Mouse (Mus musculus): ENCODE measurements around the gene Arsb. TPM values are rescaled to one million over a fixed set of nuclear protein-coding genes. Genes with fewer than 3 reads are reported as not detected.

The Arsb gene
- polyA plus RNA-seq, 1 experiment: 9.2 TPM

GRCm38 (mm10) chr13:93989208-93989607, 217.8 kb downstream of the Arsb start:
- no peak overlapping the region for H3K4me3 ChIP-seq (ENCODE audit: insufficient read depth, poor library complexity, severe bottlenecking)
- no peaks in the 10 kb centered on the region for H3K36me3 ChIP-seq (ENCODE audit: control insufficient read depth, insufficient read depth)
- no peaks in the 10 kb centered on the region for H3K27me3 ChIP-seq (ENCODE audit: control insufficient read depth, insufficient read depth, insufficient read length)
- H3K79me3 ChIP-seq (ENCODE audit: low read depth): no peaks in the 10 kb centered on the region
- TF ChIP-seq CEBPB (IDR thresholded peaks at IDR 0.05; ENCODE audit: low read depth): no peak
- no peak for TF ChIP-seq MAX (IDR thresholded peaks at IDR 0.05)
- no peak overlapping the region for H3ac ChIP-seq (ENCODE audit: control insufficient read depth, insufficient read length, low read depth)
- H3K79me2 ChIP-seq (ENCODE audit: control insufficient read depth, insufficient read depth): no peaks in the 10 kb centered on the region

DNA sequence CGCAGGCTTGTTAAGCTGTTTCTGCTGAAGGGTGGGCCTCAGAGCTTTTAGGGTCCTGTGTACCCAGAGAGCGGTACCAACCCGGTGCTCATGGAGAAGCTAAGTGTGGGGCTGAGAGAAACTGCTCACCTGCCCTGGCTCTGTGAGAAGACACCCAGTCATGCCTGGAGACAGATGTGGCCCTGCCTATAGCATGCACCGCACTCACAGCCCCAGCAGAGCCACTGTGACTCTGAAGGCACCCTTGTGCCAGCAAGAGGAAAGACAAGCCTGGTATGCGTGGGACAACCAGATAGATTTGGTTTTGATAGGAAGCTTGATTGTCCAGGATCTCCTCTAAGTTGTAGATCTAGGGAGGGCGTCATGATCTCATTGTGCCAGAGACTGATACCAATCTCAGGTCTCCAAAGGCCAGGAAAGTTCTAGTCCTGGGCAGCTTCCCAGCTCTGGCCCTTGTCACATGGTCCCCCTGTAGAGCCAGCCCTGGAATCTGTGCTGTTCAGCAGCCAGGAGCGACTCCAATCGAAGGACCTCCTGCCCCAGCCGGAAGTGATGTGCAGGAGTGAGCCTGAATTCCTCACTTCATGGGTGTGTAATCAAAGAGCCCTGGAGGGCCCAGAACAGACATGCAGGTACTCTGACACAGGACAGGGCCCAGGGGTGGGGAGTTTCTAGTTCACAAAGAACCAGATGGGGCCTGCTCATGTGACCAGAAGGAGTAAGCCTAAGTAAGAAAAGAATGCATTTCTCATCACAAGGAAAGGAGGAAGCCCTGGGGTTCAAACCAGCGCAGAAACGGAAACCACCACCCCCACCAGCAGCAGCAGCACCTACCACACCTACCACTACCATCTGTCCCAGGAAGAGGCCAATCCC, 218.5 kb downstream of the Arsb start:
- no peaks in the 10 kb centered on the region for H3K79me2 ChIP-seq (ENCODE audit: control insufficient read depth, insufficient read depth)
- H3K4me3 ChIP-seq (ENCODE audit: insufficient read depth, poor library complexity, severe bottlenecking): no peak overlapping the region
- TF ChIP-seq MAX (IDR thresholded peaks at IDR 0.05): no peak
- TF ChIP-seq FOSL1 (IDR thresholded peaks at IDR 0.05; ENCODE audit: insufficient read depth, low read length, poor library complexity, severe bottlenecking): no peak
- TF ChIP-seq USF1 (IDR thresholded peaks at IDR 0.05; ENCODE audit: low read depth): no peak
- no peak for TF ChIP-seq CEBPB (IDR thresholded peaks at IDR 0.05; ENCODE audit: low read depth)
- no peak for TF ChIP-seq MYOG (IDR thresholded peaks at IDR 0.05; ENCODE audit: control insufficient read depth, extremely low read depth, insufficient read length)
- no peak for TF ChIP-seq MYOD1 (IDR thresholded peaks at IDR 0.05; ENCODE audit: control insufficient read depth, insufficient read length, low read depth)
- no peak for TF ChIP-seq CTCF (IDR thresholded peaks at IDR 0.05; ENCODE audit: control insufficient read depth, insufficient read depth, insufficient read length)
- H3ac ChIP-seq (ENCODE audit: control insufficient read depth, insufficient read length, low read depth): no peak overlapping the region
- no peaks in the 10 kb centered on the region for H3K79me3 ChIP-seq (ENCODE audit: low read depth)
- H3K36me3 ChIP-seq (ENCODE audit: control insufficient read depth, insufficient read depth): no peaks in the 10 kb centered on the region
- no peaks in the 10 kb centered on the region for H3K27me3 ChIP-seq (ENCODE audit: control insufficient read depth, insufficient read depth, insufficient read length)

DNA sequence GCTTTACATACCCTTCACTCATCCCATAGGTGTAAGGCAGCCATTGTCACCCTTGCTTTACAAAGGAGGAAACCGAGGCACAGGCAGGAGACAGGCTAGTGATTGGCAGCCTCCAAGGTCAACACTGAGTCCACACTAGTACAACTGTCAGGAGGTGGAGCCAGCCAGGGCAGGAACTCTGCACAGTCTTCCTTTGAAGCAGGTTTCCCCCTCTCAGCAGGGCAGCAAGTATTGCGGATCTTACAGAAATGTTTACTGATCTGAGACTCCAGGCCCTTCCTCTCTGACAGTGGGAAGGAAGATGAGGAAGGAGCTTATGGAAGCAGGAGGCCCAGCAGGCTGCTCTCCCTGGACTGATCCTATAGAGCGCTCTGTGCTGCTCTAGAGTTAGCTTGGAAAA, 219.4 kb downstream of the Arsb start:
- Histone ChIP-seq H3K4me3 (ENCODE audit: insufficient read depth, poor library complexity, severe bottlenecking) (no peak overlapping the region), H3K79me3 (ENCODE audit: low read depth) (no peaks in the 10 kb centered on the region), H3K36me3 (ENCODE audit: control insufficient read depth, insufficient read depth) (no peaks in the 10 kb centered on the region), H3K79me2 (ENCODE audit: control insufficient read depth, insufficient read depth) (no peaks in the 10 kb centered on the region), H3ac (ENCODE audit: control insufficient read depth, insufficient read length, low read depth) (no peak overlapping the region), H3K27me3 (ENCODE audit: control insufficient read depth, insufficient read depth, insufficient read length) (no peaks in the 10 kb centered on the region)
- TF ChIP-seq MYOG (IDR thresholded peaks at IDR 0.05; ENCODE audit: control insufficient read depth, extremely low read depth, insufficient read length) (no peak), MAX (IDR thresholded peaks at IDR 0.05) (no peak), FOSL1 (IDR thresholded peaks at IDR 0.05; ENCODE audit: insufficient read depth, low read length, poor library complexity, severe bottlenecking) (no peak)

GRCm38 (mm10) chr13:93992342-93992882, 221.0 kb downstream of the Arsb start:
- Histone ChIP-seq H3K79me3 (ENCODE audit: low read depth) (no peaks in the 10 kb centered on the region), H3K36me3 (ENCODE audit: control insufficient read depth, insufficient read depth) (no peaks in the 10 kb centered on the region), H3ac (ENCODE audit: control insufficient read depth, insufficient read length, low read depth) (no peak overlapping the region), H3K4me3 (ENCODE audit: insufficient read depth, poor library complexity, severe bottlenecking) (no peak overlapping the region), H3K27me3 (ENCODE audit: control insufficient read depth, insufficient read depth, insufficient read length) (no peaks in the 10 kb centered on the region), H3K79me2 (ENCODE audit: control insufficient read depth, insufficient read depth) (no peaks in the 10 kb centered on the region)
- TF ChIP-seq FOSL1 (IDR thresholded peaks at IDR 0.05; ENCODE audit: insufficient read depth, low read length, poor library complexity, severe bottlenecking) (peak; percentile 57), USF1 (IDR thresholded peaks at IDR 0.05; ENCODE audit: low read depth) (peak; percentile 91), MAX (IDR thresholded peaks at IDR 0.05) (peak; percentile 64), MYOG (IDR thresholded peaks at IDR 0.05; ENCODE audit: control insufficient read depth, extremely low read depth, insufficient read length) (no peak)

Small RNA genes within 50 kb of the gene (microRNA-seq; reads per million reads assigned to microRNA genes)
- gene Gm25534 (ENCODE audit: borderline microRNAs expressed) (not detected), gene Mir5624 (ENCODE audit: borderline microRNAs expressed) (not detected)

Other genes with a start within 250 kb of the Arsb start
- gene Bhmt, start 133.7 kb upstream of the Arsb start, polyA plus RNA-seq (2012; fragmentation: generic; extraction: Trizol): not detected
- not detected for gene Bhmt2, start 97.3 kb upstream of the Arsb start, polyA plus RNA-seq (2012; fragmentation: generic; extraction: Trizol)
- gene Dmgdh, start 97.2 kb upstream of the Arsb start, polyA plus RNA-seq (2012; fragmentation: generic; extraction: Trizol): not detected